ENCODE assay signal across 8 mouse cellular contexts in genomic region chr3:79153039-79153487, GRCm38 (mm10).
DNase-seq lines count a peak whose midpoint lies in the region; ATAC-seq and TF ChIP-seq lines count a peak whose summit lies in the region.

No protein-coding gene starts in this region.

- H3K4me2 ChIP-seq in embryonic facial prominence, embryonic 14.5 days (ENCODE audit: low read depth, low read length): no peak overlapping the region
- no peak overlapping the region for H3K4me2 ChIP-seq in intestine, postnatal 0 days (replicated peaks; ENCODE audit: low read depth)

- no peaks in the 10 kb centered on the region for H3K27me3 ChIP-seq in embryonic facial prominence, embryonic 14.5 days (replicated peaks; ENCODE audit: control insufficient read depth, insufficient read depth, low read length)
- no peaks in the 10 kb centered on the region for H3K27me3 ChIP-seq in embryonic facial prominence, embryonic 10.5 days (replicated peaks; ENCODE audit: low read depth, poor library complexity, severe bottlenecking)
- H3K27me3 ChIP-seq in spleen, adult 2 months (ENCODE audit: control insufficient read depth, insufficient read depth, low read length): no peaks in the 10 kb centered on the region
- H3K27me3 ChIP-seq in intestine, postnatal 0 days (replicated peaks; ENCODE audit: control insufficient read depth, insufficient read depth, low read length): no peaks in the 10 kb centered on the region
- no peaks in the 10 kb centered on the region for H3K27me3 ChIP-seq in splenic B cell, adult 2 months (ENCODE audit: control insufficient read depth, insufficient read depth, low read length, poor library complexity, severe bottlenecking)

- WGBS in embryonic facial prominence, embryonic 14.5 days: 83% methylated on average over 5 of the region's 5 CpGs
- 90% methylated on average over 5 of the region's 5 CpGs for WGBS in embryonic facial prominence, embryonic 10.5 days
- WGBS in spleen, adult 2 months: 8% methylated on average over 5 of the region's 5 CpGs
- 39% methylated on average over 5 of the region's 5 CpGs for WGBS in intestine, postnatal 0 days

- TF ChIP-seq POLR2A in spleen, adult 2 months (IDR thresholded peaks at IDR 0.05; ENCODE audit: low read depth, low read length): no peak

- H3K4me1 ChIP-seq in embryonic facial prominence, embryonic 14.5 days (ENCODE audit: control insufficient read depth, insufficient read depth, low read length): no peaks in the 10 kb centered on the region
- no peaks in the 10 kb centered on the region for H3K4me1 ChIP-seq in embryonic facial prominence, embryonic 10.5 days
- H3K4me1 ChIP-seq in spleen, adult 2 months (ENCODE audit: control insufficient read depth, insufficient read depth, insufficient read length): peaks cover 2% of the 10 kb centered on the region; the same call in 1 of the 2 replicates
- no peaks in the 10 kb centered on the region for H3K4me1 ChIP-seq in intestine, postnatal 0 days (replicated peaks; ENCODE audit: control insufficient read depth, insufficient read depth, low read length)

- 0 out of 2 replicates have a peak, but pooled peaks have one; percentile 15 for ATAC-seq in embryonic facial prominence, embryonic 14.5 days (ENCODE audit: low read depth)
- ATAC-seq in intestine, postnatal 0 days: peak; percentile 85

- peak; percentile 29 for DNase-seq in embryonic facial prominence, embryonic 14.5 days (ENCODE audit: low spot score)
- DNase-seq in embryonic facial prominence, embryonic 10.5 days (ENCODE audit: low spot score): no peak
- DNase-seq in spleen, adult 2 months (ENCODE audit: low read depth in 1 of 2, low spot score in 2 of 2): peak in 1 of 2 experiments; percentile 26
- no peak for DNase-seq in spleen, adult 12 weeks (ENCODE audit: low spot score)
- peak; percentile 45 for DNase-seq in splenic B cell, adult 2 months (ENCODE audit: low read depth, low spot score)
- no peak for DNase-seq in ovary, postnatal 10 days (ENCODE audit: low spot score)
- no peak for DNase-seq in frontal cortex, adult 2 months (ENCODE audit: extremely low spot score in 1 of 2, low spot score in 1 of 2)

- H3K27ac ChIP-seq in embryonic facial prominence, embryonic 14.5 days (replicated peaks; ENCODE audit: low read depth, low read length): peak overlapping the region; percentile 18; the same call in 1 of the 2 replicates
- no peak overlapping the region for H3K27ac ChIP-seq in embryonic facial prominence, embryonic 10.5 days (replicated peaks)
- peak overlapping the region; percentile 75; the same call in 1 of the 2 replicates for H3K27ac ChIP-seq in spleen, adult 2 months (ENCODE audit: insufficient read depth, low read length)
- H3K27ac ChIP-seq in intestine, postnatal 0 days (ENCODE audit: low read depth, low read length): 0 out of 2 replicates have a peak overlapping the region, but pooled peaks have one; percentile 51

- H3K9ac ChIP-seq in embryonic facial prominence, embryonic 14.5 days (ENCODE audit: low read depth, low read length): no peak overlapping the region
- no peak overlapping the region for H3K9ac ChIP-seq in intestine, postnatal 0 days (ENCODE audit: low read depth, low read length)

- no peaks in the 10 kb centered on the region for H3K36me3 ChIP-seq in embryonic facial prominence, embryonic 14.5 days (ENCODE audit: control insufficient read depth, insufficient read depth, low read length)
- no peaks in the 10 kb centered on the region; the same call in 1 of the 2 replicates for H3K36me3 ChIP-seq in embryonic facial prominence, embryonic 10.5 days (replicated peaks)
- no peaks in the 10 kb centered on the region for H3K36me3 ChIP-seq in spleen, adult 2 months (ENCODE audit: control insufficient read depth, insufficient read depth, low read length)
- no peaks in the 10 kb centered on the region for H3K36me3 ChIP-seq in intestine, postnatal 0 days (ENCODE audit: control insufficient read depth, insufficient read depth)
- no peaks in the 10 kb centered on the region for H3K36me3 ChIP-seq in splenic B cell, adult 2 months (ENCODE audit: control insufficient read depth, insufficient read depth, low read length, poor library complexity, severe bottlenecking)

- no peaks in the 10 kb centered on the region for H3K9me3 ChIP-seq in embryonic facial prominence, embryonic 14.5 days (ENCODE audit: control insufficient read depth, low read length)
- no peaks in the 10 kb centered on the region for H3K9me3 ChIP-seq in embryonic facial prominence, embryonic 10.5 days
- no peaks in the 10 kb centered on the region for H3K9me3 ChIP-seq in intestine, postnatal 0 days (ENCODE audit: control insufficient read depth)

- no peak overlapping the region for H3K4me3 ChIP-seq in embryonic facial prominence, embryonic 14.5 days (ENCODE audit: low read depth, low read length)
- H3K4me3 ChIP-seq in embryonic facial prominence, embryonic 10.5 days: no peak overlapping the region
- H3K4me3 ChIP-seq in spleen, adult 2 months (ENCODE audit: extremely low read depth, insufficient read depth, insufficient read length): peak overlapping the region; percentile 45
- no peak overlapping the region for H3K4me3 ChIP-seq in intestine, postnatal 0 days (ENCODE audit: low read depth, low read length)

- no peak for TF ChIP-seq CTCF in spleen, adult 2 months (IDR thresholded peaks at IDR 0.05; ENCODE audit: extremely low read depth, insufficient read depth, insufficient read length, insufficient replicate concordance)
- no peak for TF ChIP-seq CTCF in intestine, postnatal 0 days (IDR thresholded peaks at IDR 0.05; ENCODE audit: low read depth)

Comparison
In these comparisons a context has a peak if more than half of its experiments do, and no peak if none do; other contexts are left out.
1. DNase-seq: peak in embryonic facial prominence, embryonic 14.5 days (single experiment) and splenic B cell, adult 2 months (single experiment); none in embryonic facial prominence, embryonic 10.5 days (single experiment), spleen, adult 12 weeks (single experiment), ovary, postnatal 10 days (single experiment) and frontal cortex, adult 2 months (0 of 2).